Mouse (Mus musculus): ENCODE results near the gene Ctrb1. TPM values are rescaled to one million over a fixed set of nuclear protein-coding genes. Genes with fewer than 3 reads are reported as not detected.
"Not testable (repeated sequence)": the region's sequence is repeated elsewhere in the genome, so short reads cannot be mapped to it uniquely, and the experiment has no call there.

Gene Ctrb1
- polyA plus RNA-seq, 1 experiment from 2014 or later = not detected

DNA sequence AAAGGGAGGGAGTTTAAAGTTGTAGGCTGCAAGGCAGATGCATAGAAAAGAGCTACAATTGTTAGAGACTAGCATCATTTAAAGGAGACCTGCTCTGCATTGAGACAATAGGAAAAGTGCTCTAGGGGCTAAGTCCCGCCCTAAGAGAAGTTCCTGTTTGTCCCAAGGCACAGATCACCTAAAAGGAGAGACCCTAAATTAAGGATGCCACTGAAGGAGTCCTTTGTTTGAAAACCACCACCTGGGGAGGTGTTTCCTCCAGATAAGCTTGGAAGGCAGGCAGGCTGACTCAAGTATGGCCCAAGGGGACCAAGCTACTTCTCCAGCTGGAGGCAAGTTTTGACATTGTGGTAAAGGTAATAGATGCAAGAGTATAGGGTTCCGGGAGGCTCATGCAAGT is 42.0 kb downstream of the Ctrb1 start:
- H3K36me3 ChIP-seq (ENCODE audit: insufficient read depth, low read length) = no peaks in the 10 kb centered on the region
- TF ChIP-seq CTCF (IDR thresholded peaks at IDR 0.05) = no peak
- no peak for TF ChIP-seq EP300 (IDR thresholded peaks at IDR 0.05)
- no peak overlapping the region for H3K27ac ChIP-seq (ENCODE audit: low read length)
- H3K9me3 ChIP-seq (ENCODE audit: low read length) = no peaks in the 10 kb centered on the region
- no peak overlapping the region for H3K9ac ChIP-seq (replicated peaks; ENCODE audit: low read depth)
- no peaks in the 10 kb centered on the region for H3K27me3 ChIP-seq (replicated peaks; ENCODE audit: insufficient read depth, low read length)
- no peak for DNase-seq (ENCODE audit: low spot score)
- WGBS = 60% methylated on average over 2 of the region's 2 CpGs
- H3K4me3 ChIP-seq (ENCODE audit: low read depth, low read length) = no peak overlapping the region
- no peak overlapping the region for H3K4me2 ChIP-seq (replicated peaks; ENCODE audit: low read depth, low read length)
- no peaks in the 10 kb centered on the region for H3K4me1 ChIP-seq (ENCODE audit: insufficient read depth, low read depth, low read length)
- ATAC-seq = no peak

DNA sequence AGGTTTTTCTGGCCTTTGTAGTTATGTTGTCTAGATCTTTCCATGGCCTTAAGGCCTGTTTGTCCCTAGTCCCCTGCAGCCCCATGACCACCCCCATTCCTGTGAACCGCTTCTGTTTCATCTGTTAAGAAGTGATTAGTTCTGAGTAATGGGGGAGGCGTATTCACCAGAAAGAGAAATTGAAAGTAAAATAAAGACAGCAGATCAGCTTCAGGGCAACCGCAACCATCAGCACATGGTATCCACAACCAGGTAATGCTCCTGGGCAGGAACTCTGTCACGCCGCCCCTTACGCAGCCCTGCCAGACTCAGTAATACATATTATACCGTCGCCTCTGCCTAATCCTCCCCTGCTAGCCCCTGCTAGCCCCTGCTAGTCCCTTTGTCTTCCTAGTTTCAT is 45.1 kb downstream of the Ctrb1 start:
- H3K4me1 ChIP-seq (ENCODE audit: insufficient read depth, low read depth, low read length) = peaks cover 5% of the 10 kb centered on the region; the same call in 1 of the 2 replicates
- H3K36me3 ChIP-seq (ENCODE audit: insufficient read depth, low read length) = no peaks in the 10 kb centered on the region
- TF ChIP-seq EP300 (IDR thresholded peaks at IDR 0.05) = no peak
- TF ChIP-seq CTCF (IDR thresholded peaks at IDR 0.05) = no peak
- H3K9ac ChIP-seq (replicated peaks; ENCODE audit: low read depth) = no peak overlapping the region
- DNase-seq (ENCODE audit: low spot score) (no peak), ATAC-seq (no peak)
- H3K4me2 ChIP-seq (replicated peaks; ENCODE audit: low read depth, low read length) = no peak overlapping the region
- H3K4me3 ChIP-seq (ENCODE audit: low read depth, low read length) = no peak overlapping the region
- no peaks in the 10 kb centered on the region for H3K27me3 ChIP-seq (replicated peaks; ENCODE audit: insufficient read depth, low read length)
- WGBS = 95% methylated on average over 8 of the region's 8 CpGs
- no peak overlapping the region for H3K27ac ChIP-seq (ENCODE audit: low read length)
- no peaks in the 10 kb centered on the region for H3K9me3 ChIP-seq (ENCODE audit: low read length)

DNA sequence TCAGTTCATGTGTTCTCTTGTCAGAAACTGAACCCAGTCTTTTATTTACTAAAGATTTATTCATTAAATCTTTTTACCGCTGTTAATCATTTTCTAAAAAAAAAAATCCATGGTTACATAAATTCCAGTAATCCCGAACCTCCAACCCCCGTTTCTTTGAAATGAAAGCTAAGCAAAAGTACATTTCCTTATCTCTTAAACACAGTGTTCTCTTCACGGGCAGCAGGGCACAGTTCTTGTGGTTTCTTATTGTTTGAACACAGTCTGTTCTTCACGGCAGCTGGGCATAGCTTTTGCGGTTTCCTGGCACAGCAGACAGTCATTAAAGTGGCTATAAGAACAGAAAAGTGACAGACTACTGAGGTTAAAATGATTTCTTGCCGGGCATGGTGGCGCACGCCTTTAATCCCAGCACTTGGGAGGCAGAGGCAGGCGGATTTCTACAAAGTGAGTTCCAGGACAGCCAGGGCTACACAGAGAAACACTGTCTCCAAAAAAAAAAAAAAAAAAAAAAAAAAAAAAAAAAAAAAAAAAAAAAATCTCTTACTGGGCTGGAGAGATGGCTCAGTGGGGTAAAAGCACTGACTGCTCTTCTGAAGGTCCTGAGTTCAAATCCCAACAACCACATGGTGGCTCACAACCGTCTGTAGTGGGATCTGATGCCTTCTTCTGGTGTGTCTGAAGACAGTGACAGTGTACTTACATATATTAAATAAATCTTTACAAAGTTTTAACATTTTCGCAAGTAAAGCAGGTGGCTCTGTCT is 46.3 kb downstream of the Ctrb1 start:
- WGBS = 33% methylated on average over 12 of the region's 12 CpGs
- peak overlapping the region; percentile 60 for H3K4me2 ChIP-seq (replicated peaks; ENCODE audit: low read depth, low read length)
- peak overlapping the region; percentile 70 for H3K4me3 ChIP-seq (ENCODE audit: low read depth, low read length)
- peak; percentile 16; the same call in 1 of the 2 replicates for ATAC-seq
- peak; percentile 82 for DNase-seq (ENCODE audit: low spot score)
- peak; percentile 64 for TF ChIP-seq EP300 (IDR thresholded peaks at IDR 0.05)
- peak overlapping the region; percentile 97 for H3K27ac ChIP-seq (ENCODE audit: low read length)
- H3K9ac ChIP-seq (replicated peaks; ENCODE audit: low read depth); H3K4me1 ChIP-seq (ENCODE audit: insufficient read depth, low read depth, low read length); H3K36me3 ChIP-seq (ENCODE audit: insufficient read depth, low read length); H3K9me3 ChIP-seq (ENCODE audit: low read length); H3K27me3 ChIP-seq (replicated peaks; ENCODE audit: insufficient read depth, low read length): not testable (repeated sequence)

DNA sequence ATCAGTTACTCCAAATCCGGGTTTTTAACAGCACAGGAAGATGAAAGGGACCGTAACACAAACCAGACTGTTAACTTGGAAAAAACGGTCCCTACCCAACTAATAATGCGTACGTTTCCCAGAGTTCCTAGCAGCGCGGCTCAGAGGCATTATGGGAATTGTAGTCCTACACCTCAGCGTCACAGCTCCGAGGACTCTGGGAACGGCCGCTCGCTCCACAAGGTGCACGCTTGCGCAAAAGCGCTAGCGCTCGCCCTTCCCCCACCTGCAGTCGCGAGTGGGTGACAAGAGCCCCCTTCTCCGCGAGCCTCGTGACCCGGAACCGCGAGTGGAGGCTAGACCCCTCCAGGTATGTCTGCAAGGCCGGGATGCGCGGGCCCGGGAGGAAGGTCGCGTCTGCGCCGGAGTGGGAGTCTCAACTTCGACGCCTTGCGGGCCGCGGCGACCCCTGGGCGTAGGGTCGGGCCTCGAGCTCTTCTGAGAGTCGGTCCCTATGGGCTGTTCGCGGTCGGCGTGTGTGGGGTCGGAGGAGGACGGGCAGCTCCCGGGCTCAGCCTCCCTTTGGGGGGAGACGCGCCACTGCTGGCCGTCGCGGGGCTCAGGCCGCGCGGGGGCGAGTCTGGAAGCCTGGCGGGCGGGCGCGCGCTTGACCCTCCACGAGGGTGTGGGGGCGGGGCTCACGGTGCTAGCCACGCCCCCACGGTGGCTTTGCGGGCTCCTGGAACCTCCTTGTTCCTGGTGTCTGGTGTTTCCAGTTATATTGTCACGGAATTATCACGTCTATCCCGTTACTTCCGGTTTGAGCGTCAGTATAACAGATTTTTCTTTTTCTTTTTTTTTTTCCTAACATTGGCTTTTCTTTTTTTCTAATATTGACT is 47.3 kb downstream of the Ctrb1 start, which contains the start of gene Zfp1:
Gene Zfp1 (plus strand): TSS at position 138 of the 878 bp plus-strand sequence.
- peak; percentile 97 for ATAC-seq
- Histone ChIP-seq H3K9me3 (ENCODE audit: low read length) (no peaks in the 10 kb centered on the region), H3K4me2 (replicated peaks; ENCODE audit: low read depth, low read length) (peak within 1 kb of the TSS; percentile 60), H3K27ac (ENCODE audit: low read length) (peak within 1 kb of the TSS; percentile 97), H3K9ac (replicated peaks; ENCODE audit: low read depth) (peak within 1 kb of the TSS; percentile 75), H3K27me3 (replicated peaks; ENCODE audit: insufficient read depth, low read length) (no peaks in the 10 kb centered on the region), H3K4me3 (ENCODE audit: low read depth, low read length) (peak within 1 kb of the TSS; percentile 70), H3K4me1 (ENCODE audit: insufficient read depth, low read depth, low read length) (peaks cover 5% of the 10 kb centered on the region; the same call in 1 of the 2 replicates), H3K36me3 (ENCODE audit: insufficient read depth, low read length) (no peaks in the 10 kb centered on the region)
- TF ChIP-seq CTCF (IDR thresholded peaks at IDR 0.05) = no peak
- no peak for TF ChIP-seq EP300 (IDR thresholded peaks at IDR 0.05)
- 2% methylated on average over 66 of the region's 75 CpGs for WGBS
- peak; percentile 98 for DNase-seq (ENCODE audit: low spot score)

DNA sequence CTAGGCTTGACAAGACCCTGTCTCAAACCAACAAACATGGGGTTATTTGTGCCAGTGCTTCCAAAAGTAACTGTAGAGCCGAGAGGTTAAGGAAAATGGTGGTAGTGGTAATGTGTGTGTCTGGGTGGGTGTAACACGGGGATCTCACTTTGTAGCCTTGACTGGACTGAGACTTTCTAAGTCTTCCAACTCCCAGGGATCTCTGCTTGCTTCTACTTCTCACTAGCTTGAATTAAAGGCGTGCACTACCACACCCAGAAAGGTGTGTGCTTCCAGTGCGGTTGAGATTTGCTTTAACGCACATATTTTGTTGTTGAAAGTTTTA is 47.9 kb downstream of the Ctrb1 start:
- 8% methylated on average over 5 of the region's 5 CpGs for WGBS
- peak overlapping the region; percentile 75 for H3K9ac ChIP-seq (replicated peaks; ENCODE audit: low read depth)
- DNase-seq (ENCODE audit: low spot score) (peak; percentile 15), ATAC-seq (peak; percentile 2; the same call in 1 of the 2 replicates)
- no peaks in the 10 kb centered on the region for H3K36me3 ChIP-seq (ENCODE audit: insufficient read depth, low read length)
- no peak for TF ChIP-seq EP300 (IDR thresholded peaks at IDR 0.05)
- TF ChIP-seq CTCF (IDR thresholded peaks at IDR 0.05) = no peak
- H3K27me3 ChIP-seq (replicated peaks; ENCODE audit: insufficient read depth, low read length) = no peaks in the 10 kb centered on the region
- peak overlapping the region; percentile 58; the same call in 1 of the 2 replicates for H3K27ac ChIP-seq (ENCODE audit: low read length)
- peak overlapping the region; percentile 60 for H3K4me2 ChIP-seq (replicated peaks; ENCODE audit: low read depth, low read length)
- H3K4me1 ChIP-seq (ENCODE audit: insufficient read depth, low read depth, low read length) = peaks cover 5% of the 10 kb centered on the region; the same call in 1 of the 2 replicates
- peak overlapping the region; percentile 70 for H3K4me3 ChIP-seq (ENCODE audit: low read depth, low read length)
- H3K9me3 ChIP-seq (ENCODE audit: low read length) = no peaks in the 10 kb centered on the region

DNA sequence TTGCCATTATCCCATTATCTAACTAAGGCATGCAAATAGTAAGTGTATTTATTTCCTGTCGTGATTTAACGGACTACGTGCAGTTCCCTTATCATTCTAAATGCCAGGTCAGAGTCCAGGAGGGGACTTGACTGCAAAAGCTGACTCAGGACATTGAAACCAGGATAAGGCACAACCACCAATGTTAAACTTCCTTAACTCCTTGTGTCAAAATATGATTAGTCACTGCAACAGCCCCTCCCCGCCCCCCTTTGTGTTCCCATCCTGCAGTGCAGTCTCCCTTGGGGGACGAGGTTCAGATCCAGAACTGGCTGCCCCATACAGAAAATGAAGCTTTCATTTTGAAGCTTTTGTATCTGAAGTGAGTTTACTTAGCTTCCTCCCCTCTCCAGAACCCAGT is 48.3 kb downstream of the Ctrb1 start:
- peak overlapping the region; percentile 58; the same call in 1 of the 2 replicates for H3K27ac ChIP-seq (ENCODE audit: low read length)
- DNase-seq (ENCODE audit: low spot score) (no peak), ATAC-seq (no peak)
- H3K27me3 ChIP-seq (replicated peaks; ENCODE audit: insufficient read depth, low read length) = no peaks in the 10 kb centered on the region
- no peaks in the 10 kb centered on the region for H3K36me3 ChIP-seq (ENCODE audit: insufficient read depth, low read length)
- H3K4me1 ChIP-seq (ENCODE audit: insufficient read depth, low read depth, low read length) = peaks cover 5% of the 10 kb centered on the region; the same call in 1 of the 2 replicates
- H3K4me3 ChIP-seq (ENCODE audit: low read depth, low read length) = peak overlapping the region; percentile 70; the same call in 1 of the 2 replicates
- 30% methylated on average over 5 of the region's 5 CpGs for WGBS
- H3K9me3 ChIP-seq (ENCODE audit: low read length) = no peaks in the 10 kb centered on the region
- TF ChIP-seq CTCF (IDR thresholded peaks at IDR 0.05) (no peak), EP300 (IDR thresholded peaks at IDR 0.05) (no peak)
- H3K9ac ChIP-seq (replicated peaks; ENCODE audit: low read depth) = 0 out of 2 replicates have a peak overlapping the region, but pooled peaks have one; percentile 75
- H3K4me2 ChIP-seq (replicated peaks; ENCODE audit: low read depth, low read length) = peak overlapping the region; percentile 60

Measured in lung, postnatal 0 days (tissue).